Mouse (Mus musculus) thymus, adult 2 months (tissue): ENCODE data around the gene Pcsk1n. TPM values are rescaled to one million over a fixed set of nuclear protein-coding genes. Genes with fewer than 3 reads are reported as not detected.

ENCODE experiments used
- DNase-seq: peaks from one replicate; pipeline ENCODE4 v3.0.0; 2021
- H3K27ac ChIP-seq: fragments of 200-500 bp; 2 replicates; pipeline ENCODE4 v1.5.1; 2012; ENCODE audit warnings: low read length, control low read depth; ENCODE audit not compliant: control insufficient read depth, insufficient read depth
- H3K27me3 ChIP-seq: fragments of 200-500 bp; 2 replicates; pipeline ENCODE4 v1.6.1; 2012; ENCODE audit warnings: mild to moderate bottlenecking, low read length, moderate library complexity, mixed read lengths; ENCODE audit not compliant: control insufficient read depth, insufficient read depth
- H3K36me3 ChIP-seq: fragments of 200-500 bp; 2 replicates; pipeline ENCODE4 v1.6.1; 2012; ENCODE audit warnings: mild to moderate bottlenecking, low read length, moderate library complexity; ENCODE audit not compliant: control insufficient read depth, insufficient read depth
- H3K4me1 ChIP-seq: fragments of 200-500 bp; replicated peaks from 2 replicates; pipeline ENCODE4 v1.6.1; 2012; ENCODE audit warnings: low read length; ENCODE audit not compliant: control insufficient read depth, insufficient read depth
- H3K4me3 ChIP-seq: fragments of 200-500 bp; 2 replicates; pipeline ENCODE4 v1.5.1; 2012; ENCODE audit warnings: mild to moderate bottlenecking, low read length, control low read depth, moderate library complexity; ENCODE audit not compliant: control insufficient read depth, insufficient read depth
- CTCF ChIP-seq: fragments of 200-500 bp; IDR thresholded peaks from 2 replicates; pipeline ENCODE4 v1.5.1; 2012; ENCODE audit warnings: mild to moderate bottlenecking, control low read depth, low read length, moderate library complexity, borderline replicate concordance; ENCODE audit not compliant: control insufficient read depth, poor library complexity, insufficient read depth; ENCODE audit errors: extremely low read depth
- POLR2A ChIP-seq: fragments of 200-500 bp; IDR thresholded peaks from 2 replicates; pipeline ENCODE4 v1.6.1; 2012; ENCODE audit warnings: mild to moderate bottlenecking, low read length, control low read depth, moderate library complexity; ENCODE audit not compliant: control insufficient read depth, poor library complexity, insufficient read depth; ENCODE audit errors: extremely low read depth
- WGBS: fragments of 180-500 bp; shearing (Covaris S2); methylation state at CpG from one replicate; pipeline ENCODE4 v1.1.7; 2018; 5-methylcytosine and 5-hydroxymethylcytosine counted together
- polyA plus RNA-seq: library from polyadenylated mRNA; depleted of rRNA; stranded (reverse); fragments of >200 nt; gene quantifications from 2 replicates; pipeline ENCODE4 v1.2.3, GENCODE M21; 2012

Gene Pcsk1n
- polyA plus RNA-seq, 1 experiment: 0.15 TPM

DNA sequence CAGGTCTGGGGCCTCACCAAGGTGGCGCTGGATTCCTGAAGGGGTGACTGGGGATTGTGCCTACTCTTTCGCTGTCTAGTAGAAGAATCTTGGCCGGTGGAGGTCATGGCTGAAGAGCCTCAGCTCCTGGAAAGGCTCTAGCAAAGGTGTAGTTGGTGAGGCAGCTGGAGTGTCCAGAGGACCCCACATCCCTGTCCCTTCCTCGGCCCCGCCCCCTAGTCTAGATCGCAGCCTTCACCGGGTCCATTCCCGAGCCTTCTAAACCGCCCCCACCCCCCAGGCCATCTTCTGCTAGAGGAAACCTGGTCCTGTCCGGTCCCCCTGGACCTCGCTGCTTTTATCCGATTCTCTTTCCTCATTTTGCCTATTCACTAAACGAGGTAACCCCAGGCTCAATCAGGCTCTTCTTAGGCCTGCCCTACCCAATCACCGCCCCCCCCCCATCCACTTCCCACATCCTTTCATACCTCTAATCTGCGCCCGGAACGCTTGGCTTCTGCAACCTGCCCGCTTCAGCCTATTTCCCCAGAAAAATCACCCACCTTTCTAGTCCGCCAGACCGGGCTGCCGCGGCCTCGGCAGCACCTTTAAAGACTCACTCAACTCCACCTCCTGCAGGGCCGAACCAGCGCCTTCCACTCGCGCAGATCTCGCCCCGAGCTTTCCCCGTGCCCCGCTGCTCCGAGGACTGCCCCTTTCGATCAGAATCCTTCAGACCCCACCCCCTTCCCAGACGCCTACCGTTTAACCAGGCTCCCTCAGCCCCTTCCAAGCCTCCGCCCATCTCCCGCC lies 27.7 kb downstream of the Pcsk1n start, which contains the start of gene Hdac6:
Gene Hdac6, minus strand, starts transcription at position 782 of the 792 bp plus-strand sequence.
- TF ChIP-seq POLR2A (no peak), CTCF (no peak)
- Histone ChIP-seq H3K27ac (no peak within 1 kb of the TSS), H3K36me3 (no peaks in the 10 kb centered on the region), H3K27me3 (no peaks in the 10 kb centered on the region), H3K4me3 (peak within 1 kb of the TSS; percentile 80), H3K4me1 (peaks cover 12% of the 10 kb centered on the region)
- DNase-seq: peak; percentile 3
- 3% methylated on average over 32 of the region's 37 CpGs for WGBS

- DNase-seq: peak; percentile 72
- peaks cover 12% of the 10 kb centered on the region for H3K4me1 ChIP-seq
- no peak for TF ChIP-seq CTCF
- no peak for TF ChIP-seq POLR2A
- no peaks in the 10 kb centered on the region for H3K36me3 ChIP-seq
- H3K27ac ChIP-seq: no peak overlapping the region
- WGBS: 4% methylated on average over 38 of the region's 38 CpGs
- H3K4me3 ChIP-seq: peak overlapping the region; percentile 80
- H3K27me3 ChIP-seq: no peaks in the 10 kb centered on the region
Measured at GRCm38 (mm10) chrX:7947900-7948492, 28.4 kb downstream of the Pcsk1n start.

DNA sequence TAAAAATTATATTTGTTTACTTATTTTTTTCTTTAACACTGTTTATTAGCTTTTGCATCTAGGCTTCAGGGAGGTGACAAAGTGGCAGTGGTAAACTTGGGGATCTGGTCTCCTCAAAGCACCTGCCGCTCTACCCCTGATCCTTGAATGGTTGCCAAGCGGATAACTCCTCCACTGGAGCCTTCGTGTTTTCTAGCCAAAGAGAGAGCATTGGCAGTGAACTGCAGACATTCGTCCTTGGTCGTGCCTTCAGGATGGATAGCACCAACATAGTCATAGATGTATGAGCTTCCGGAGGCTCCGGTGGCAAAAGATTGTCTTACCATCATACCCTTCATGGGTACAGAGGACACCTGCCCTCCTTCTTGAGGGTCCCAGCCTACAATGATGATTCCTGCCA lies 30.5 kb downstream of the Pcsk1n start:
- DNase-seq: no peak
- Histone ChIP-seq H3K27ac (no peak overlapping the region), H3K4me1 (peaks cover 12% of the 10 kb centered on the region), H3K4me3 (no peak overlapping the region), H3K27me3 (no peaks in the 10 kb centered on the region), H3K36me3 (no peaks in the 10 kb centered on the region)
- no peak for TF ChIP-seq CTCF
- TF ChIP-seq POLR2A: no peak
- WGBS: 96% methylated on average over 7 of the region's 7 CpGs

DNA sequence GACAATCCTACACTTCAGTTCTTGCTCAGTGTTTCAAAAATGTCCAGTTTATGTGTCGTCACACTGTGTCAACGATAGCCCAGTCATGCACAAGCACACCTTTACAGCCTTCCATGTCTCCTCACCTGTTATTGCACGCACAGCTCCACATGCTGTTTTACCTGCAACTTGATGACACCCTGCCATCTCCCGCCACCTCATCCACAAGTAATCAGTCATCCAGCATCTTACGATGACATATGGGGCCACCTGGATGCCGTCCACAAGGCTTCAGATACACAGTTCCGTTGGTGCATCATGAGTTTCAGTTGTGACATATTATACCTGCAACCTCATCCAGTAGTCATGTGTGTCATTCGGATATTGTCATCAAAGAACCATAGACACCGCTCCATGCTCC lies 39.2 kb downstream of the Pcsk1n start:
- WGBS: 96% methylated on average over 9 of the region's 9 CpGs
- H3K4me1 ChIP-seq: peaks cover 4% of the 10 kb centered on the region
- DNase-seq: no peak
- H3K27me3 ChIP-seq: no peaks in the 10 kb centered on the region
- no peaks in the 10 kb centered on the region for H3K36me3 ChIP-seq
- TF ChIP-seq CTCF: no peak
- no peak for TF ChIP-seq POLR2A
- no peak overlapping the region for H3K27ac ChIP-seq
- no peak overlapping the region for H3K4me3 ChIP-seq

- Histone ChIP-seq H3K36me3 (no peaks in the 10 kb centered on the region), H3K27ac (no peak overlapping the region), H3K27me3 (no peaks in the 10 kb centered on the region), H3K4me3 (no peak overlapping the region), H3K4me1 (peaks cover 11% of the 10 kb centered on the region)
- peak; percentile 10 for DNase-seq
- 9% methylated on average over 7 of the region's 7 CpGs for WGBS
- TF ChIP-seq CTCF (no peak), POLR2A (no peak)
Measured at GRCm38 (mm10) chrX:7963829-7964626, 44.4 kb downstream of the Pcsk1n start.

GRCm38 (mm10) chrX:7966161-7966560 lies 46.5 kb downstream of the Pcsk1n start:
- Histone ChIP-seq H3K4me1 (peaks cover 11% of the 10 kb centered on the region), H3K27ac (no peak overlapping the region), H3K27me3 (no peaks in the 10 kb centered on the region), H3K4me3 (no peak overlapping the region), H3K36me3 (no peaks in the 10 kb centered on the region)
- 37% methylated on average over 4 of the region's 4 CpGs for WGBS
- no peak for DNase-seq
- TF ChIP-seq POLR2A: no peak
- no peak for TF ChIP-seq CTCF
